Mouse (Mus musculus): ENCODE data around the gene Slc31a1. TPM values are rescaled to one million over a fixed set of nuclear protein-coding genes. Genes with fewer than 3 reads are reported as not detected.
A peak's percentile ranks its signal among the peaks of the same experiment; 100 is the strongest.

The Slc31a1 gene
- polyA plus RNA-seq, 2 experiments, result 22.4 to 36.6 TPM

DNA sequence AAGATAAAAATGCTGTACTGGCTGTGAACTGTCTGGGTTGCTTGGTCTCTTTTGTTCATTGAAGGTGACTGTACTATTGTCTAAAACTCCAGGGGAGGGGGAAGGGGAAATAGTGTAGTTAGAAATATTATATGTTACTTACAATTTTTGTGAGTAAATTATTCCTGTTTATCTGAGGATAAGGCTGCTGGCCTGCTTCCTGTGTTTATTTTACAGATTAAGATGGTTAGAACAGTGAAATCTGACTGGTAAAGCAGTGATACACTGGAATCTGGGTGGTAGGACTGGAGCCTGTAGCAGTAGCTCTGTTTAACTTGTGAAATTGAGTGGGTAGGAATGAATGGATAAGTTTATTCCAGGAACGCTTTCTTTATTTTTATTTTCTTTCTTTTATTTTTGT lies 1.5 kb downstream of the Slc31a1 start:
- 73% methylated on average over 1 of the region's 1 CpGs for WGBS (ENCODE audit: insufficient replicate concordance)
- H3K4me1 ChIP-seq (replicated peaks; ENCODE audit: control insufficient read depth in 2 of 2, insufficient read depth in 2 of 2, low read length in 1 of 2), result peaks cover 7 to 19% of the 10 kb centered on the region in 2 experiments
- DNase-seq (ENCODE audit: low read depth in 3 of 3, low spot score in 3 of 3) (no peak), ATAC-seq (ENCODE audit: insufficient read depth) (no peak)
- TF ChIP-seq EP300 (IDR thresholded peaks at IDR 0.05; ENCODE audit: low read depth) (no peak), CTCF (IDR thresholded peaks at IDR 0.05; ENCODE audit: low read depth) (no peak)
- H3K27me3 ChIP-seq (ENCODE audit: control insufficient read depth, insufficient read depth, low read length), result no peaks in the 10 kb centered on the region
- H3K4me2 ChIP-seq (ENCODE audit: low read depth), result peak overlapping the region; percentile 75
- peak overlapping the region in 1 of 2 experiments; percentile 89; a peak in 2 of 4 replicates for H3K4me3 ChIP-seq (ENCODE audit: insufficient read depth in 1 of 2, low read depth in 2 of 2, low read length in 2 of 2)
- no peaks in the 10 kb centered on the region for H3K9me3 ChIP-seq (ENCODE audit: control insufficient read depth, low read length)
- 0 out of 2 replicates have a peak, but pooled peaks cover under 1% of the 10 kb centered on the region for H3K36me3 ChIP-seq (replicated peaks; ENCODE audit: control insufficient read depth, insufficient read depth, low read depth)
- H3K27ac ChIP-seq, result no peak overlapping the region
- H3K9ac ChIP-seq (replicated peaks), result peak overlapping the region; percentile 85

DNA sequence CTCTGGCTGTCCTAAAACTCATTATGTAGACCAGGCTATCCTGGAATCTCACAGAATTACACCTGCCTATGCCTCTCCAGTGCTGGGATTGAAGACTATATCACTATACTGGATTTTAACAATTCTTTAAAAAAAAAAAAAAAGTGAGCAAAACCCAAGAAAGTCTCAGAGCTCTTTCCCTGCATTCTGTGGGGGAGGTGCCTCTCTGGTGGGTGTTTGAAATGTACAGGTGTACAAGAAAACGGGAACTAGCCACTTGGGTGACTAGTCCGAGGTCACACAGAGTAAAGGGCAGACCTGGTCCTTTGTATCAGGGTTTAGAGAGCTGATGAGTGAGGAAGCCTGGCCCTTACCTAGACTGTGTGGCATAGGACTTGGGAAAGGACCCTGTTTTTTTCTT lies 1.9 kb downstream of the Slc31a1 start:
- Histone ChIP-seq H3K36me3 (replicated peaks; ENCODE audit: control insufficient read depth, insufficient read depth, low read depth) (no peaks in the 10 kb centered on the region), H3K27me3 (ENCODE audit: control insufficient read depth, insufficient read depth, low read length) (no peaks in the 10 kb centered on the region), H3K4me3 (ENCODE audit: insufficient read depth in 1 of 2, low read depth in 2 of 2, low read length in 2 of 2) (peak overlapping the region in 1 of 2 experiments; percentile 89; a peak in 1 of 4 replicates), H3K27ac (no peak overlapping the region), H3K9me3 (ENCODE audit: control insufficient read depth, low read length) (no peaks in the 10 kb centered on the region), H3K4me1 (replicated peaks; ENCODE audit: control insufficient read depth in 2 of 2, insufficient read depth in 2 of 2, low read length in 1 of 2) (peaks cover 11 to 23% of the 10 kb centered on the region in 2 experiments), H3K9ac (replicated peaks) (peak overlapping the region; percentile 47; the same call in 1 of the 2 replicates), H3K4me2 (ENCODE audit: low read depth) (peak overlapping the region; percentile 75)
- TF ChIP-seq CTCF (IDR thresholded peaks at IDR 0.05; ENCODE audit: low read depth) (no peak), EP300 (IDR thresholded peaks at IDR 0.05; ENCODE audit: low read depth) (no peak)
- DNase-seq (ENCODE audit: low read depth in 3 of 3, low spot score in 3 of 3) (no peak), ATAC-seq (ENCODE audit: insufficient read depth) (no peak)
- WGBS (ENCODE audit: insufficient replicate concordance), result 52% methylated on average over 2 of the region's 2 CpGs

GRCm38 (mm10) chr4:62364299-62364698 lies 3.8 kb downstream of the Slc31a1 start:
- WGBS (ENCODE audit: insufficient replicate concordance), result 79% methylated on average over 8 of the region's 8 CpGs
- Histone ChIP-seq H3K4me1 (replicated peaks; ENCODE audit: control insufficient read depth in 2 of 2, insufficient read depth in 2 of 2, low read length in 1 of 2) (peaks cover 23 to 29% of the 10 kb centered on the region in 2 experiments), H3K36me3 (replicated peaks; ENCODE audit: control insufficient read depth, insufficient read depth, low read depth) (no peaks in the 10 kb centered on the region), H3K27ac (no peak overlapping the region), H3K27me3 (ENCODE audit: control insufficient read depth, insufficient read depth, low read length) (no peaks in the 10 kb centered on the region), H3K4me3 (ENCODE audit: insufficient read depth in 1 of 2, low read depth in 2 of 2, low read length in 2 of 2) (no peak overlapping the region), H3K9ac (replicated peaks) (no peak overlapping the region), H3K4me2 (ENCODE audit: low read depth) (no peak overlapping the region; the same call in 1 of the 2 replicates), H3K9me3 (ENCODE audit: control insufficient read depth, low read length) (no peaks in the 10 kb centered on the region)
- TF ChIP-seq EP300 (IDR thresholded peaks at IDR 0.05; ENCODE audit: low read depth), result no peak
- TF ChIP-seq CTCF (IDR thresholded peaks at IDR 0.05; ENCODE audit: low read depth), result no peak
- no peak for ATAC-seq (ENCODE audit: insufficient read depth)
- DNase-seq (ENCODE audit: low read depth in 3 of 3, low spot score in 3 of 3), result no peak

DNA sequence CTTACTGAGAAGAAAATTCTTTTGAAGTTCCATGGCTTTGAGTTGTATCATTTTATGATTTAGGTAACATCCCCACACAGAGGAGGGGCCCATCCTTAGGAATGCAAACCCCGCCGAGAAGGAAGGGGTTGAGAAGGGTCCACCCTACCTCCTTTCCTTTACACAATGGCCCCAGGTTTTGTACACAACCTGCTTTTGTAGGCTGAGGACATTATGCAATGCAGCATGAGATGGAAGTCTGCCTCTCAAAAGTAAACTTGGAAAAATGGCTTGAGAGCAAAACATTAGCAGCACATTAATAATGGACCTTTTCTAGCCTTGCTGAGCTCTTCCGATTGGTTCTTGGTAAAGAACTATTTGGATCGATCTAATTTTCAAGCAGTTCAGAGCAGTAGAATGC lies 5.8 kb downstream of the Slc31a1 start:
- Histone ChIP-seq H3K36me3 (replicated peaks; ENCODE audit: control insufficient read depth, insufficient read depth, low read depth) (no peaks in the 10 kb centered on the region), H3K27ac (no peak overlapping the region), H3K4me3 (ENCODE audit: insufficient read depth in 1 of 2, low read depth in 2 of 2, low read length in 2 of 2) (no peak overlapping the region), H3K4me2 (ENCODE audit: low read depth) (0 out of 2 replicates have a peak overlapping the region, but pooled peaks have one; percentile 3), H3K9me3 (ENCODE audit: control insufficient read depth, low read length) (no peaks in the 10 kb centered on the region), H3K27me3 (ENCODE audit: control insufficient read depth, insufficient read depth, low read length) (no peaks in the 10 kb centered on the region), H3K4me1 (replicated peaks; ENCODE audit: control insufficient read depth in 2 of 2, insufficient read depth in 2 of 2, low read length in 1 of 2) (peaks cover 37 to 45% of the 10 kb centered on the region in 2 experiments), H3K9ac (replicated peaks) (no peak overlapping the region)
- ATAC-seq (ENCODE audit: insufficient read depth) (no peak), DNase-seq (ENCODE audit: low read depth in 3 of 3, low spot score in 3 of 3) (no peak)
- TF ChIP-seq EP300 (IDR thresholded peaks at IDR 0.05; ENCODE audit: low read depth) (no peak), CTCF (IDR thresholded peaks at IDR 0.05; ENCODE audit: low read depth) (no peak)
- 69% methylated on average over 4 of the region's 4 CpGs for WGBS (ENCODE audit: insufficient replicate concordance)

DNA sequence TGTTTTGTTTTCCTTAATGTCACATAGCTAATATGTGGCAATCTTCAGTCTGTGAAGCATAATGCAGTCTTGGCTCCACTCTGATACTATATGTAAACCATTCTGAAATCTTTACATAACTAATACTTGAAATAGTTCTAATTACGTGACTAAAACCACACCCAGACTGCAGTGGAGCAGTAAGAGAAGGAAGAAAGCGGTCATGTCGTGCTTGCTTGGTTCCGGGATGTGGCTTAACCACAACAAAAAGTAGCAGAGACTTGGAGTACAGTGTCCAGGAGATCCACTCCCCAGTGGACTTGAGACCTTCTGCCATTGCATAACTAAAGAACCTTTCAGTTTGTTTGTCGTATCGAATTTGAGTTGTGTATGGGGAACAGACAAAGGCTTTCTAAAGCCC lies 7.1 kb downstream of the Slc31a1 start:
- no peak overlapping the region; the same call in 1 of the 2 replicates for H3K27ac ChIP-seq
- 49% methylated on average over 6 of the region's 6 CpGs for WGBS (ENCODE audit: insufficient replicate concordance)
- peaks cover 46 to 54% of the 10 kb centered on the region in 2 experiments for H3K4me1 ChIP-seq (replicated peaks; ENCODE audit: control insufficient read depth in 2 of 2, insufficient read depth in 2 of 2, low read length in 1 of 2)
- H3K9ac ChIP-seq (replicated peaks), result no peak overlapping the region
- no peaks in the 10 kb centered on the region for H3K36me3 ChIP-seq (replicated peaks; ENCODE audit: control insufficient read depth, insufficient read depth, low read depth)
- TF ChIP-seq CTCF (IDR thresholded peaks at IDR 0.05; ENCODE audit: low read depth) (no peak), EP300 (IDR thresholded peaks at IDR 0.05; ENCODE audit: low read depth) (no peak)
- no peaks in the 10 kb centered on the region for H3K9me3 ChIP-seq (ENCODE audit: control insufficient read depth, low read length)
- no peak overlapping the region for H3K4me3 ChIP-seq (ENCODE audit: insufficient read depth in 1 of 2, low read depth in 2 of 2, low read length in 2 of 2)
- DNase-seq (ENCODE audit: low read depth in 3 of 3, low spot score in 3 of 3) (no peak), ATAC-seq (ENCODE audit: insufficient read depth) (no peak)
- H3K27me3 ChIP-seq (ENCODE audit: control insufficient read depth, insufficient read depth, low read length), result no peaks in the 10 kb centered on the region
- H3K4me2 ChIP-seq (ENCODE audit: low read depth), result peak overlapping the region; percentile 26
